Mouse (Mus musculus) lung, postnatal 10 days (tissue): ENCODE measurements around the gene Taf10.

Experiments used
- DNase-seq: peaks from one replicate; pipeline ENCODE4 v3.0.0; 2021

Gene Taf10

GRCm38 (mm10) chr7:105743926-105744590 is at the start of gene Taf10:
Gene Taf10 (minus strand): TSS chr7:105744361.
- DNase-seq, result peak; percentile 92

- DNase-seq, result no peak
Measured at GRCm38 (mm10) chr7:105793701-105794100, 49.5 kb upstream of the Taf10 start.

- no peak for DNase-seq
Measured at GRCm38 (mm10) chr7:105791147-105791546, 47.0 kb upstream of the Taf10 start.

GRCm38 (mm10) chr7:105787285-105788140 is 43.4 kb upstream of the Taf10 start, which contains the start of gene Dchs1:
Gene Dchs1 (minus strand): TSS chr7:105787654.
- DNase-seq, result peak; percentile 43

- no peak for DNase-seq
Measured at GRCm38 (mm10) chr7:105786506-105787284, 42.5 kb upstream of the Taf10 start.

- DNase-seq, result peak; percentile 32
Measured at GRCm38 (mm10) chr7:105784556-105784955, 40.4 kb upstream of the Taf10 start.

- DNase-seq, result no peak
Measured at GRCm38 (mm10) chr7:105783861-105784260, 39.7 kb upstream of the Taf10 start.

- DNase-seq, result peak; percentile 81
Measured at GRCm38 (mm10) chr7:105778553-105779265, 34.5 kb upstream of the Taf10 start.

GRCm38 (mm10) chr7:105777797-105778552 is 33.8 kb upstream of the Taf10 start:
- peak; percentile 78 for DNase-seq

GRCm38 (mm10) chr7:105777316-105777715 is 33.2 kb upstream of the Taf10 start:
- DNase-seq, result no peak

- DNase-seq, result no peak
Measured at GRCm38 (mm10) chr7:105776026-105776425, 31.9 kb upstream of the Taf10 start.

GRCm38 (mm10) chr7:105774661-105775060 is 30.5 kb upstream of the Taf10 start:
- DNase-seq, result peak; percentile 30

- peak; percentile 29 for DNase-seq
Measured at GRCm38 (mm10) chr7:105773041-105773440, 28.9 kb upstream of the Taf10 start.

GRCm38 (mm10) chr7:105772331-105772730 is 28.2 kb upstream of the Taf10 start:
- DNase-seq, result no peak

GRCm38 (mm10) chr7:105769959-105770358 is 25.8 kb upstream of the Taf10 start:
- DNase-seq, result no peak

- peak; percentile 55 for DNase-seq
Measured at GRCm38 (mm10) chr7:105767729-105768165, 23.6 kb upstream of the Taf10 start.

- no peak for DNase-seq
Measured at GRCm38 (mm10) chr7:105764331-105764730, 20.2 kb upstream of the Taf10 start.

- DNase-seq, result no peak
Measured at GRCm38 (mm10) chr7:105762517-105763270, 18.5 kb upstream of the Taf10 start.

- DNase-seq, result no peak
Measured at GRCm38 (mm10) chr7:105761813-105762484, 17.8 kb upstream of the Taf10 start.

- DNase-seq, result no peak
Measured at GRCm38 (mm10) chr7:105753281-105753680, 9.1 kb upstream of the Taf10 start.
